In genomic region chr4:94082839-94083238, GRCm38 (mm10) we compare ENCODE assay signal across 24 mouse cellular contexts.
"Had no signal": no experiment of that assay in that cellular context is flagged by ENCODE, and none has a peak within 500 bp of the region (broad histone marks: within the 10 kb centered on the region; RNA-seq: fewer than 3 reads in every experiment).

No protein-coding gene starts in this region.

- H3K27me3 ChIP-seq: limb, embryonic 13.5 days; liver, embryonic 12.5 days; liver, embryonic 15.5 days; lung, embryonic 15.5 days; megakaryocyte, embryonic 14.5 days; neural tube, embryonic 13.5 days; stomach, embryonic 15.5 days had no signal

- DNase-seq: kidney, adult 18-20 months; kidney, adult 9 months; kidney, postnatal 25 days; layer of hippocampus, adult 9-11 months; liver; lung, adult 18-20 months; lung, postnatal 10 days; lung, postnatal 36 days; retina, postnatal 1 day; right cerebral cortex, postnatal 25 days; spleen, adult 18-20 months; thymus, postnatal 25 days had no signal

- H3K27ac ChIP-seq: layer of hippocampus, adult 2 months; limb, embryonic 10.5 days; limb, embryonic 13.5 days; liver, embryonic 12.5 days; liver, embryonic 15.5 days; lung, embryonic 15.5 days; midbrain, embryonic 10.5 days; stomach, embryonic 15.5 days had no signal

- H3K36me3 ChIP-seq: limb, embryonic 10.5 days; limb, embryonic 13.5 days; liver, embryonic 12.5 days; liver, embryonic 15.5 days; lung, embryonic 15.5 days; midbrain, embryonic 10.5 days; neural tube, embryonic 13.5 days; stomach, embryonic 15.5 days had no signal

- H3K9ac ChIP-seq: limb, embryonic 13.5 days; liver, embryonic 12.5 days; liver, embryonic 15.5 days; lung, embryonic 15.5 days; neural tube, embryonic 13.5 days; stomach, embryonic 15.5 days had no signal

- H3K4me2 ChIP-seq: limb, embryonic 13.5 days; liver, embryonic 12.5 days; liver, embryonic 15.5 days; lung, embryonic 15.5 days; neural tube, embryonic 13.5 days; stomach, embryonic 15.5 days had no signal

- H3K4me1 ChIP-seq: limb, embryonic 10.5 days; limb, embryonic 13.5 days; liver, embryonic 12.5 days; liver, embryonic 15.5 days; lung, embryonic 15.5 days; megakaryocyte, embryonic 14.5 days; midbrain, embryonic 10.5 days; stomach, embryonic 15.5 days had no signal

- H3K9me3 ChIP-seq: limb, embryonic 10.5 days; limb, embryonic 13.5 days; liver, embryonic 12.5 days; liver, embryonic 15.5 days; lung, embryonic 15.5 days; midbrain, embryonic 10.5 days; neural tube, embryonic 13.5 days; stomach, embryonic 15.5 days had no signal

- H3K4me3 ChIP-seq: layer of hippocampus, adult 2 months; limb, embryonic 10.5 days; limb, embryonic 13.5 days; liver, embryonic 12.5 days; liver, embryonic 15.5 days; lung, embryonic 15.5 days; megakaryocyte, embryonic 14.5 days; midbrain, embryonic 10.5 days; myocyte; neural tube, embryonic 13.5 days; stomach, embryonic 15.5 days had no signal

- ATAC-seq: intestine, embryonic 16.5 days; liver, embryonic 12.5 days had no signal
